Mouse (Mus musculus) ovary, adult 2 months (tissue): Measurements from ENCODE around the gene Sdr42e1. TPM values are rescaled to one million over a fixed set of nuclear protein-coding genes. Genes with fewer than 3 reads are reported as not detected.

Experiments used
- polyA plus RNA-seq: library from polyadenylated mRNA; depleted of rRNA; stranded (reverse); fragments of >200 nt; gene quantifications from 2 replicates; pipeline ENCODE4 v1.2.3, GENCODE M21; 2012; rRNA removed

Sdr42e1 gene
- 3.7 and 4.2 TPM in 2 replicates for polyA plus RNA-seq

GRCm38 (mm10) chr8:117673430-117673830 is at the start of gene Sdr42e1:
Gene Sdr42e1 (minus strand): TSS chr8:117673689.

DNA sequence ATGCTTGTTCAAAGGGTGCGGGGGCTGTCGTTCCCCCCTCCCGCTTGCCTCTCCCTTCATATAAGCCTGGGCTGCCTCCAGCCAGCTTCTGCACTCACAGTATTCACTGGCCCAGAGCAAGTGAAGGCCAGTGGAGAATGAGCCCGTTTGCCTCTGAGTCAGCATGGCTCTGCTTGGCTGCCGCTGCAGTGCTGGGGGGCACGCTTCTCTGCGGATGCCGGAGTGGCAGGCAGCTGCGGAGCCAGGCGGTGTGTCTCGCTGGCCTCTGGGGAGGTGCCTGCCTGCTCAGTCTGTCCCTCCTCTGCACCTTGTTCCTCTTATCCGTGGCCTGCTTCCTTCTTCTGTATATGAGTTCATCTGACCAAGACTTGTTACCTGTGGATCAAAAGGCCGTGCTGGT is 28.4 kb upstream of the Sdr42e1 start, which contains the start of gene Hsd17b2:
Gene Hsd17b2, plus strand, starts transcription at position 46 of the 400 bp plus-strand sequence.

Other genes starting within 250 kb of the Sdr42e1 start
- gene Plcg2, start 175.4 kb downstream of the Sdr42e1 start, polyA plus RNA-seq, result 4.8 and 6.3 TPM in 2 replicates
- gene Hsd17b2, start 28.2 kb upstream of the Sdr42e1 start, polyA plus RNA-seq, result 5.0 and 6.3 TPM in 2 replicates
- 4.6 and 5.5 TPM in 2 replicates for gene Mphosph6, start 128.3 kb upstream of the Sdr42e1 start, polyA plus RNA-seq